ENCODE assay signal across 1 mouse cellular context in the genomic region with DNA sequence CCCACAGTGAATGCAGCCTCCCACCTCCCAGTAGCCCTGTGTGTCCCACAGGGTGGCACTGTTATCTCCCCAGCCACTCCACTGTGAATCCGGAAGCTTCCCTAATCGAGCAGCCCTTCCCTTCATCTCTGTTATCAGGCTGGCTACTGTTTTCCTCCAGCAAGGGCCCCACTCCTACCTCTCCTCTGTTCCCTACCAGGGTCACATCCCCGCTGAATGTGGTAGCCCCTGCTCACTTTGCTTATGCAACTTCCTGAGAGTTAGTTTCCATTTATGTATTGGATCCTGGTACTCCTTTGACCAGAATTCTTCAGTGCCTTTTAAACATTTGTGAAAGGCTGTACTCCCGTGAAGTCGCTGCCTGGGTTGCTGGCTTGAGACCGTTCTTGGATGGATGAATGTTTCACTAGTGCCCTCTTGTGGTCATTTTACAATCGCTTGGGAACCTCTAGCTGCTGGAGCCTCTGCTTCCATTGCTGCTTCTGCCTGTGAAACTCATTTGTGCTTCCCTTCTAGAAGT.
A peak's percentile ranks its signal among the peaks of the same experiment; 100 is the strongest.
TF ChIP-seq lines count a peak whose summit lies in the region.

No protein-coding gene starts in this region.

TF ChIP-seq in MEL, 35 proteins besides CTCF, POLR2A, EP300 and RAD21 (continued from another document):
- TF ChIP-seq SIN3A (IDR thresholded peaks at IDR 0.05; ENCODE audit: low read length) (peak; percentile 54; the same call in 1 of the 2 replicates), TAL1 (IDR thresholded peaks at IDR 0.05; ENCODE audit: low read length) (peak; percentile 83), GATA1 (IDR thresholded peaks at IDR 0.05; ENCODE audit: low read depth, low read length) (peak; percentile 95), USF2 (IDR thresholded peaks at IDR 0.05; ENCODE audit: borderline replicate concordance in 1 of 2, insufficient read depth in 1 of 2, low read depth in 1 of 2, low read length in 2 of 2) (no peak), SMC3 (IDR thresholded peaks at IDR 0.05; ENCODE audit: low read depth, low read length) (peak; percentile 69), JUND (IDR thresholded peaks at IDR 0.05; ENCODE audit: low read depth, low read length) (0 out of 2 replicates have a peak, but pooled peaks have one; percentile 52)
